Mouse (Mus musculus) thymus, adult 2 months (tissue): ENCODE data around the gene Krt6b. TPM values are rescaled to one million over a fixed set of nuclear protein-coding genes. Genes with fewer than 3 reads are reported as not detected.

Source experiments
- DNase-seq: peaks from one replicate; pipeline ENCODE4 v3.0.0; 2021
- H3K27ac ChIP-seq: fragments of 200-500 bp; 2 replicates; pipeline ENCODE4 v1.5.1; 2012; ENCODE audit warnings: low read length, control low read depth; ENCODE audit not compliant: control insufficient read depth, insufficient read depth
- H3K27me3 ChIP-seq: fragments of 200-500 bp; 2 replicates; pipeline ENCODE4 v1.6.1; 2012; ENCODE audit warnings: mild to moderate bottlenecking, low read length, moderate library complexity, mixed read lengths; ENCODE audit not compliant: control insufficient read depth, insufficient read depth
- H3K36me3 ChIP-seq: fragments of 200-500 bp; 2 replicates; pipeline ENCODE4 v1.6.1; 2012; ENCODE audit warnings: mild to moderate bottlenecking, low read length, moderate library complexity; ENCODE audit not compliant: control insufficient read depth, insufficient read depth
- H3K4me1 ChIP-seq: fragments of 200-500 bp; replicated peaks from 2 replicates; pipeline ENCODE4 v1.6.1; 2012; ENCODE audit warnings: low read length; ENCODE audit not compliant: control insufficient read depth, insufficient read depth
- H3K4me3 ChIP-seq: fragments of 200-500 bp; 2 replicates; pipeline ENCODE4 v1.5.1; 2012; ENCODE audit warnings: mild to moderate bottlenecking, low read length, control low read depth, moderate library complexity; ENCODE audit not compliant: control insufficient read depth, insufficient read depth
- CTCF ChIP-seq: fragments of 200-500 bp; IDR thresholded peaks from 2 replicates; pipeline ENCODE4 v1.5.1; 2012; ENCODE audit warnings: mild to moderate bottlenecking, control low read depth, low read length, moderate library complexity, borderline replicate concordance; ENCODE audit not compliant: control insufficient read depth, poor library complexity, insufficient read depth; ENCODE audit errors: extremely low read depth
- POLR2A ChIP-seq: fragments of 200-500 bp; IDR thresholded peaks from 2 replicates; pipeline ENCODE4 v1.6.1; 2012; ENCODE audit warnings: mild to moderate bottlenecking, low read length, control low read depth, moderate library complexity; ENCODE audit not compliant: control insufficient read depth, poor library complexity, insufficient read depth; ENCODE audit errors: extremely low read depth
- WGBS: fragments of 180-500 bp; shearing (Covaris S2); methylation state at CpG from one replicate; pipeline ENCODE4 v1.1.7; 2018; 5-methylcytosine and 5-hydroxymethylcytosine counted together
- polyA plus RNA-seq: library from polyadenylated mRNA; depleted of rRNA; stranded (reverse); fragments of >200 nt; gene quantifications from 2 replicates; pipeline ENCODE4 v1.2.3, GENCODE M21; 2012; rRNA removed

The Krt6b gene
- polyA plus RNA-seq, 1 experiment, result 1.1 TPM

GRCm38 (mm10) chr15:101688161-101688560 lies 8.1 kb upstream of the Krt6b start:
- Histone ChIP-seq H3K4me3 (no peak overlapping the region), H3K4me1 (no peaks in the 10 kb centered on the region), H3K27ac (no peak overlapping the region), H3K36me3 (no peaks in the 10 kb centered on the region), H3K27me3 (no peaks in the 10 kb centered on the region)
- 64% methylated on average over 2 of the region's 2 CpGs for WGBS
- no peak for TF ChIP-seq POLR2A
- TF ChIP-seq CTCF, result no peak
- no peak for DNase-seq

GRCm38 (mm10) chr15:101675978-101676377 lies 4.1 kb downstream of the Krt6b start:
- WGBS, result 77% methylated on average over 1 of the region's 1 CpGs
- Histone ChIP-seq H3K27me3 (no peaks in the 10 kb centered on the region), H3K4me3 (no peak overlapping the region), H3K27ac (no peak overlapping the region), H3K4me1 (no peaks in the 10 kb centered on the region), H3K36me3 (no peaks in the 10 kb centered on the region)
- TF ChIP-seq POLR2A, result no peak
- no peak for TF ChIP-seq CTCF
- no peak for DNase-seq

GRCm38 (mm10) chr15:101652736-101653265 lies 27.3 kb downstream of the Krt6b start:
- Histone ChIP-seq H3K4me1 (no peaks in the 10 kb centered on the region), H3K27me3 (no peaks in the 10 kb centered on the region), H3K27ac (no peak overlapping the region), H3K4me3 (no peak overlapping the region), H3K36me3 (no peaks in the 10 kb centered on the region)
- DNase-seq, result no peak
- TF ChIP-seq POLR2A (no peak), CTCF (no peak)
- 94% methylated on average over 5 of the region's 5 CpGs for WGBS

GRCm38 (mm10) chr15:101647280-101647679 lies 32.8 kb downstream of the Krt6b start, which contains the start of gene Gm5478:
TSS of gene Gm5478 (minus strand) at chr15:101647380.
- WGBS, result 81% methylated on average over 3 of the region's 3 CpGs
- no peak for TF ChIP-seq POLR2A
- no peak for TF ChIP-seq CTCF
- Histone ChIP-seq H3K27ac (no peak within 1 kb of the TSS), H3K36me3 (no peaks in the 10 kb centered on the region), H3K4me3 (no peak within 1 kb of the TSS), H3K27me3 (no peaks in the 10 kb centered on the region), H3K4me1 (no peaks in the 10 kb centered on the region)
- no peak for DNase-seq

GRCm38 (mm10) chr15:101627884-101628283 lies 52.2 kb downstream of the Krt6b start, which contains the start of gene Gm5414:
TSS of gene Gm5414 (minus strand) at chr15:101628188.
- Histone ChIP-seq H3K4me1 (no peaks in the 10 kb centered on the region), H3K36me3 (no peaks in the 10 kb centered on the region), H3K27me3 (no peaks in the 10 kb centered on the region), H3K27ac (no peak within 1 kb of the TSS), H3K4me3 (no peak within 1 kb of the TSS)
- 79% methylated on average over 2 of the region's 2 CpGs for WGBS
- no peak for TF ChIP-seq POLR2A
- no peak for TF ChIP-seq CTCF
- DNase-seq, result no peak

Other genes starting within 250 kb of the Krt6b start
- gene Krt87, start 241.5 kb downstream of the Krt6b start, polyA plus RNA-seq, result 0.57 and 0.77 TPM in 2 replicates
- gene Krt88, start 232.5 kb downstream of the Krt6b start, polyA plus RNA-seq, result not detected in 2 replicates
- 0.56 and 0.66 TPM in 2 replicates for gene Krt81, start 216.5 kb downstream of the Krt6b start, polyA plus RNA-seq
- 0.18 and 0.35 TPM in 2 replicates for gene Krt86, start 206.8 kb downstream of the Krt6b start, polyA plus RNA-seq
- gene Krt83, start 188.8 kb downstream of the Krt6b start, polyA plus RNA-seq, result 0.92 and 1.8 TPM in 2 replicates
- gene Gm49425, start 163.0 kb downstream of the Krt6b start, polyA plus RNA-seq, result 0.17 and 0.24 TPM in 2 replicates
- 2.2 and 2.9 TPM in 2 replicates for gene Krt84, start 147.5 kb downstream of the Krt6b start, polyA plus RNA-seq
- gene Krt82, start 129.6 kb downstream of the Krt6b start, polyA plus RNA-seq, result 0.05 and 0.13 TPM in 2 replicates
- 0.09 and 0.16 TPM in 2 replicates for gene Krt90, start 117.3 kb downstream of the Krt6b start, polyA plus RNA-seq
- gene Krt75, start 106.4 kb downstream of the Krt6b start, polyA plus RNA-seq, result 0.49 and 0.82 TPM in 2 replicates
- gene Gm5414, start 52.1 kb downstream of the Krt6b start, polyA plus RNA-seq, result not detected in 2 replicates
- not detected in 2 replicates for gene Gm5478, start 32.9 kb downstream of the Krt6b start, polyA plus RNA-seq
- gene Krt6a, start 14.0 kb upstream of the Krt6b start, polyA plus RNA-seq, result 2.3 and 2.4 TPM in 2 replicates
- gene Krt5, start 32.6 kb upstream of the Krt6b start, polyA plus RNA-seq, result 154 and 184 TPM in 2 replicates
- gene Krt71, start 62.8 kb upstream of the Krt6b start, polyA plus RNA-seq, result 1.5 and 2.0 TPM in 2 replicates
- 0.08 and 0.34 TPM in 2 replicates for gene Krt72, start 106.2 kb upstream of the Krt6b start, polyA plus RNA-seq
- 0.56 and 0.61 TPM in 2 replicates for gene Krt73, start 122.1 kb upstream of the Krt6b start, polyA plus RNA-seq
- 0.16 TPM in 1 of 2 replicates, not detected in the other for gene Krt2, start 137.9 kb upstream of the Krt6b start, polyA plus RNA-seq
- 1.1 and 1.7 TPM in 2 replicates for gene Krt1, start 170.5 kb upstream of the Krt6b start, polyA plus RNA-seq
- gene Krt77, start 189.4 kb upstream of the Krt6b start, polyA plus RNA-seq, result 2.6 and 2.7 TPM in 2 replicates
- 0.93 and 1.3 TPM in 2 replicates for gene Krt76, start 212.6 kb upstream of the Krt6b start, polyA plus RNA-seq
- 1.1 TPM in 2 replicates for gene Krt4, start 244.4 kb upstream of the Krt6b start, polyA plus RNA-seq